Mouse (Mus musculus): ENCODE results near the gene Mageb1.
"Not testable (repeated sequence)": the region's sequence is repeated elsewhere in the genome, so short reads cannot be mapped to it uniquely, and the experiment has no call there.

Gene Mageb1

GRCm38 (mm10) chrX:92016233-92016632 lies at the start of gene Mageb1:
Mageb1 (minus strand) TSS chrX:92016333.
- not testable (repeated sequence) for DNase-seq (ENCODE audit: low read depth, low spot score)

Data from A20 (cell line).